Mouse (Mus musculus) heart, embryonic 10.5 days (tissue): Measurements from ENCODE around the gene Il1b. TPM values are rescaled to one million over a fixed set of nuclear protein-coding genes. Genes with fewer than 3 reads are reported as not detected.

Experiments
- DNase-seq: peaks from one replicate; pipeline ENCODE4 v3.0.0-alpha.2; 2017; ENCODE audit warnings: low spot score
- H3K27ac ChIP-seq: fragments of 300-500 bp; sonication (generic); 2 replicates; pipeline ENCODE4 v1.5.1; 2016; ENCODE audit warnings: mild to moderate bottlenecking
- H3K27me3 ChIP-seq: fragments of 300-500 bp; sonication (generic); 2 replicates; pipeline ENCODE4 v1.6.1; 2016; ENCODE audit warnings: mild to moderate bottlenecking; ENCODE audit not compliant: poor library complexity, insufficient read depth, severe bottlenecking
- H3K36me3 ChIP-seq: fragments of 300-500 bp; sonication (generic); 2 replicates; pipeline ENCODE4 v1.6.1; 2016; ENCODE audit warnings: mild to moderate bottlenecking, moderate library complexity
- H3K4me1 ChIP-seq: fragments of 300-500 bp; sonication (generic); 2 replicates; pipeline ENCODE4 v1.6.1; 2016; ENCODE audit warnings: mild to moderate bottlenecking
- H3K4me3 ChIP-seq: fragments of 300-500 bp; sonication (generic); 2 replicates; pipeline ENCODE4 v1.5.1; 2016; ENCODE audit warnings: mild to moderate bottlenecking, moderate library complexity
- H3K9me3 ChIP-seq: fragments of 300-500 bp; sonication (generic); 2 replicates; pipeline ENCODE4 v1.6.1; 2016; ENCODE audit warnings: mild to moderate bottlenecking, moderate library complexity
- WGBS: fragments of 180-500 bp; shearing (Covaris S2); methylation state at CpG from one replicate; pipeline ENCODE4 v1.1.7; 2016; 5-methylcytosine and 5-hydroxymethylcytosine counted together
- polyA plus RNA-seq: library from polyadenylated mRNA; unstranded; fragments of >200 nt; fragmentation: Nextera tagmentation; extraction: Ambion mirVana; gene quantifications from 2 replicates; pipeline ENCODE4 v1.2.1, GENCODE M21; 2016

Il1b gene
- polyA plus RNA-seq, 1 experiment from 2014 or later = not detected

DNA sequence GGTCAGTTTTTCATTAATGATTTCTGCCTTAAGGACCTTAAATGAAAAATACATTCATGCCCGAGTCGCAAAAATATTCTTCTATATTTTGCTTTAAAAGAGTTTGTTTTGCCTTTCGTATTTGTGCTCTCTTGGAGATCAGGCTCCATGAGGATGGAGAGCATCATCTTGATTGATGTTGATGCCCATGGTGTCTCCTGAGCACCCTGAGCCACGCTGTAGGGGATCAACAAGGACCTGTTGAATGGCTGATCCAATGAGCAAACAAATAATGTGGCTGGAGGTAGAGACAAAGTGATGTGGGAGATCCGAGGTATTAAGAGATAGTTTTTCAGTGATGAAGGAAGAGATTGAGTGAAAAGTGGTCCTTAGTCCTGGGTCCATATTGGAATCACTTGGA, 19.2 kb upstream of the Il1b start:
- peak; percentile 53 for DNase-seq
- Histone ChIP-seq H3K36me3 (no peaks in the 10 kb centered on the region), H3K9me3 (no peaks in the 10 kb centered on the region), H3K27ac (no peak overlapping the region), H3K4me1 (no peaks in the 10 kb centered on the region), H3K27me3 (no peaks in the 10 kb centered on the region), H3K4me3 (no peak overlapping the region)
- 81% methylated on average over 5 of the region's 5 CpGs for WGBS

DNA sequence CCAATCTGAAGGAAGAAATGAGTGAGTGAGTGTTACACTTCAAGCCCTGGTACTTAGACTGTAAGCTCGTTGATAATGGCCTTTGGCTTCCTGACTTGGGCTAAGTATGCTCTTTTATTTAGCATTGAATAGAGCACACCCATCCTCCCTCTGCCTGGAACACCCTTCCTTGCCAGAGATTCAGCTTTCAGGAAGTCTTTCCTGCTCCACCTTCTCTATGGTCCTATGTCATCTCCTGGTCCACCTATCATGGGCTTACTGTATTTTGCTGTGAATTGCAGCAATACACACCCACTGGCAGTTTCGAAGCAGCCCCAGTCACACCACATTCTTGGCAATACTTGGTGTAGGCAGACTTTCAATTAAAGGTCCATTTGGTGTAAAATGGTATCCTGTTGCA, 18.4 kb upstream of the Il1b start:
- WGBS = 72% methylated on average over 2 of the region's 2 CpGs
- DNase-seq = peak; percentile 27

DNA sequence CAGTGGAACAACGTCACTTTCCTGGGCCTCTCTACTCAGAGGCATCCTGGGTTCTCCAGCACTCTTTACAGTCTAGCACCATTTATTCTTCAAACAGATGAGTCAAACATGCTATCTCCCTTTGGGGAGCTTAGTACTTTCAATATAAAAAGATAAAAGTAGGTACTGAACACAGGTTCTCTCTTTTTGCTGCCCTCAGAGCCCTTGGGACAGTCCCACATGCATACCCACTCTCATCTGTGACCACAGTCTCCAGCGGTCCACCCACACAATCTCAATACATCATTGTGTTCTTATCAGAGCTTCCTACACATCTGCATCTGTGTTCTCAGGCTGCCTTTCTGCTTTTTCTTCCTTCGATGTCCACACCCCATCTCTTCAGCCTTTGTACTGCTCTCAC, 14.4 kb upstream of the Il1b start:
- no peaks in the 10 kb centered on the region for H3K36me3 ChIP-seq
- H3K4me3 ChIP-seq = no peak overlapping the region
- H3K27me3 ChIP-seq = no peaks in the 10 kb centered on the region
- DNase-seq = no peak
- no peaks in the 10 kb centered on the region for H3K9me3 ChIP-seq
- H3K4me1 ChIP-seq = peaks cover 7% of the 10 kb centered on the region; the same call in 1 of the 2 replicates
- WGBS = 84% methylated on average over 3 of the region's 3 CpGs
- H3K27ac ChIP-seq = no peak overlapping the region

More for the DNA sequence above, 18.4 kb upstream of the Il1b start:
- peaks cover 2% of the 10 kb centered on the region; the same call in 1 of the 2 replicates for H3K4me1 ChIP-seq
- no peak overlapping the region for H3K4me3 ChIP-seq
- H3K27ac ChIP-seq = no peak overlapping the region
- H3K27me3 ChIP-seq = no peaks in the 10 kb centered on the region
- H3K9me3 ChIP-seq = no peaks in the 10 kb centered on the region
- no peaks in the 10 kb centered on the region for H3K36me3 ChIP-seq

DNA sequence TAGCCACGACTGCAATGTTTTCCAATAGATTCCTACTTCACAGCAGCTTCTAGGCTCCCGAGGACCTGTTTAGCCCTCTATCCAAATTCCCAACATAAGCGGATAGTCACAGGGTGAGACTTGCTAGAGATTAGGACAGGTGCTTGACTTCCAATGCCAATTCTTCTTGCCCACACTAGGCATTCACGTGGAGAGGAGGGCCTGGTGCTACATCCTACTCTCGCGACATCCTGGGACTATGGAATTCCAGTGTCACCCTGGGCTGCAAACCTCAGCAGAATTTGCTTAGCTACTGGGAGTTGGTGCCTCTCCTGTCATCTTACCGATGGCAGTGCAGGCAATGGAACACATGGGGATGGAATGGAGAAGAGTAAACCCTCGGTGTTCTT, 13.3 kb upstream of the Il1b start:
- Histone ChIP-seq H3K36me3 (no peaks in the 10 kb centered on the region), H3K9me3 (no peaks in the 10 kb centered on the region), H3K27ac (peak overlapping the region; percentile 53; the same call in 1 of the 2 replicates), H3K27me3 (no peaks in the 10 kb centered on the region), H3K4me3 (no peak overlapping the region), H3K4me1 (peaks cover 7% of the 10 kb centered on the region; the same call in 1 of the 2 replicates)
- 79% methylated on average over 8 of the region's 8 CpGs for WGBS
- no peak for DNase-seq

DNA sequence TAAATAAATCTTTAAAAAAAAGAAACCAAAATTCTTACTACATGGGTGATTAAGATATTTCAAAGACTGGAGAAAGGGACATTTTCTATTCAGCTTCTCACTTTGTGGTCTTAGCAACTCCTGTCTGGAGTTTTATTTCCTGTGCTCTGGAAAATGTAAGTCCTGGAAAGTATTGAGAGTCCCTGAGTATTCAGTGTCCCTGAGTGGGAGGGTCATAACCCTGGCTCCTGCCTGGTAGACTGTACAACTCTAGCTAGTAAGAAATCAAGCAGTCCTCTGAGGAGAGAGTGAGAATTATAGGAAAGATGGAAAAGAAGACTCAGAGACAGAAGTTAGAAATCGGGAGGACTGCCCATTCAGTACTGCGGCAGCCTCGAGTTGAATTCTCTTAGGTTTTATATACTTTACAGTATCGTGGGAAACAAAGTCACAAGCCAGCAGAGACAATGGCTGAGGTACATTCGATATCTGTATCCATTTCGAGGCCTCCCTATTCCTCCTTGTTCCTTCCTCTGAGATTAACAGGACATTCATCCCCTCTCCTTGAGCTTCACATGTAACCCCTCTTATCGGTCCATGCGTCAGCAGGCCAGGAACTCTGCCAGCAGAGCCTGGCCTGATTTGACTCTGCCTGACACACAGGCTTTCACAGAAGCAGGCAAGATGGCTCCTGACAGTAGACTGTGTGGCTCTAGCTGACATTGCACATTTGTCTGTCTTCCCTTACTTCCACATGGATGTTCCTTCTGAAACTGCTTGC, 12.8 kb upstream of the Il1b start:
- Histone ChIP-seq H3K4me3 (no peak overlapping the region), H3K4me1 (peaks cover 7% of the 10 kb centered on the region; the same call in 1 of the 2 replicates), H3K27ac (peak overlapping the region; percentile 53; the same call in 1 of the 2 replicates), H3K36me3 (no peaks in the 10 kb centered on the region), H3K9me3 (no peaks in the 10 kb centered on the region), H3K27me3 (no peaks in the 10 kb centered on the region)
- peak; percentile 78 for DNase-seq
- WGBS = 71% methylated on average over 8 of the region's 8 CpGs

DNA sequence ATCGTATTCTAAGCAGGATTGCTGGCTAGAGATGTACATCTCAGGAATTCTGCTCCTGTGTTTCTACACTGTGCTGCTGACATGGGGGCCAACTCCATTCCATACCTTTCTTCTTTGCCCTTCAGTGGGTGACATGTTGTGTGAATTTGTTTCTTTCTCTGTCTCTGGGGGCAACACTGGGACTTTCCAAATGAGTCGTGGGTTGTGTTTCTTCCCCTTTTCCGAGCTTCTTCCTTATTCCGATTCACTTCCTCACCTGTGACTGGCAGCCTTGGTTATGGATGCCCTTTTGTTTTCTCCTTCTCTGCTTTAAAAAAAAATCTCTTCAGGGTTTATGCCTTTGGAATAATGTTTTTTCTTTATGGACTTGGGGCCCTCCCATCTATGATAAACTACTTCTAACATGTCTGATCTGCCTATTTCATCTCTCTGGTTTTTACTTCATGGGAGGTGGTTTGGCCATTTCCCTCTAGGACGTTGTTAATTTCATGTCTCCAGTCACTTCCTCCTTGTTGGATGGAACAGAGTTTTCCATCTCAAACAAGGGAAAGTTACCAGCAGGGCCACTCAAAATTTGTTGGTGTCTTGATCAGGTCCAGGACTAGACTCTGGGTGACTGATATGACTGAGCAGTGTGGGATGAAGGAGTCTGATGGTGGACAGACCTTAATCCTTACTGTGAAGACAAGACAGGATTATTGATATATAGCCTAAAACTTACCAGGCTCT, 10.0 kb upstream of the Il1b start:
- DNase-seq = no peak
- H3K4me1 ChIP-seq = peaks cover 7% of the 10 kb centered on the region; the same call in 1 of the 2 replicates
- H3K27me3 ChIP-seq = no peaks in the 10 kb centered on the region
- H3K9me3 ChIP-seq = no peaks in the 10 kb centered on the region
- H3K36me3 ChIP-seq = no peaks in the 10 kb centered on the region
- no peak overlapping the region for H3K27ac ChIP-seq
- no peak overlapping the region for H3K4me3 ChIP-seq
- 81% methylated on average over 5 of the region's 5 CpGs for WGBS

DNA sequence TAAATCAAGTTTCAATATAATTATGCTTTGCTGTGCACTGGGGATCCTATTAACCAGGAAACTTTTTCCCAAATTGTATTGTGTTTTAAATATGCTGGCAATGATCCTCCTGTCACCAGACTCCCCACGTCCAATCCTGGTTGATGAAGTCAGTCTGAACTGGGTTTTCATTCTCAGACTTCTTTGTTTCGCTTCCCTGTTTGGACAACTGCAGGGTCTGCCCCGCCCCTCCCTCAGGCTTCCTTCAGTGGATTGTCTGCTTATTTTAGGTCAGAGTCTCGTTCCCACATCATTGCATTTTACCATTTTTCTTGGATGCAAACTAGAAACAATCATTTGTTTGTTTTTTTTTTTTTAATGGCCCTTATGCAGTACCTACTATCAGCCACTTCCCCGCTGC, 9.3 kb upstream of the Il1b start:
- no peaks in the 10 kb centered on the region for H3K27me3 ChIP-seq
- WGBS = 67% methylated on average over 5 of the region's 5 CpGs
- H3K4me3 ChIP-seq = no peak overlapping the region
- H3K36me3 ChIP-seq = no peaks in the 10 kb centered on the region
- no peak for DNase-seq
- H3K4me1 ChIP-seq = peaks cover 7% of the 10 kb centered on the region; the same call in 1 of the 2 replicates
- no peaks in the 10 kb centered on the region for H3K9me3 ChIP-seq
- H3K27ac ChIP-seq = no peak overlapping the region

DNA sequence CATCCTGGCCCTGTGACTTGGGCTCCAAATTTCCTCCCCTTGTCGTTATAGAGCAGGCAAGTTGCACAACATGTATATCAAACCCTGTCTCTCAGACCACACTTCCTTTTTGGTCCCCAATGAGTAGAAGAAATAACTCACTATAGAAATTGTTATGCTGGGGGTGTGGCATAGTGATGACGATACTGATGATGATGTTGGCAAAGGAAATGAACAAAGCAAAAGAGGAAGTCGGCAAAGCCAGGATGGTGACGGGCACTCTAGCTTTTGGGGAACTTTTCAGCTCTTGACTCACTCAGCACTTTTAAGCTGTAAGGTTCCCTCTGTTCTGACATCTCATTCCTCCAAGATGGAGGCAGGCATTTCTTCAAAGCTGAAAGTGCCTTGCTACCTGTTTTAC, 2.4 kb upstream of the Il1b start:
- no peaks in the 10 kb centered on the region for H3K9me3 ChIP-seq

DNA sequence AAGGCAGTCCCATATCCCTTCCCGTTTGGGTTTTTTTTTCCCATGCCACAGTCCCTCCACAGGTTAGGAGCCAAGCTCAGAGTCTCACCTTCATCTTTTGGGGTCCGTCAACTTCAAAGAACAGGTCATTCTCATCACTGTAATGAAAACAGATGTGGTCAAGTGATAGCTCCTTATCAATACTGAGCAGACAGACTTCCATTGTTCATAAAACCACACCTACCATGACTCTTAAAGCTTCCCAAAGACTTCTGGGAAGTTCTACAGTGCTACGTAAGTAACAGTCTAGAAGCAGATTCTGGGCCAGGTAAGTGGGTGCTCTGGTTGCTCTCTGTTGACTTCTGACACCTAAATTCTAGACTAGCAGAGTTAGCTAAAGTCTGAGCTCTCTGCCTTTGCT, 1.3 kb downstream of the Il1b start:
- Histone ChIP-seq H3K27ac (no peak overlapping the region), H3K4me3 (no peak overlapping the region), H3K9me3 (no peaks in the 10 kb centered on the region), H3K27me3 (no peaks in the 10 kb centered on the region), H3K36me3 (no peaks in the 10 kb centered on the region), H3K4me1 (no peaks in the 10 kb centered on the region)
- WGBS = 63% methylated on average over 3 of the region's 3 CpGs
- peak; percentile 51 for DNase-seq

More for the DNA sequence above, 2.4 kb upstream of the Il1b start:
- WGBS = 81% methylated on average over 4 of the region's 4 CpGs
- Histone ChIP-seq H3K27me3 (no peaks in the 10 kb centered on the region), H3K27ac (no peak overlapping the region), H3K36me3 (no peaks in the 10 kb centered on the region), H3K4me1 (no peaks in the 10 kb centered on the region), H3K4me3 (no peak overlapping the region)
- no peak for DNase-seq

DNA sequence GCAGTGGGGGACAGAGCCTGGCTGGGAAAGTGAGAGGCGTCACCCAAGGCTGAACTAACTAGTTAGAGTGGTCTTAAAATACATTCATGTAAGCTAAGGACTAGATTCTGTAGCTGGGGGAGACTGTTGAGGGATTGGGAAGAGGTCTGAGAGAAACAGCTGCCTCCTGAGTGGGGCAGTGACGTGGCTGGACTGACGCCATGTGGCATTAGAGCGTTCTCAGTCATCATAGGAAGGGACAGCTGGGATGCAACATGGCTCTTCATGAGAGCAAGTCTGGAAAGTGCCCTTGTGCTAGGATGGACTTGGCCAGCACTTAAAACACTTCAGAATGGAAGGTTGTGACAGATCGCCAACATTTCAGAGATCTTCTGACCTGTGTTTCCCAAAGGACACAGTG, 2.1 kb downstream of the Il1b start:
- Histone ChIP-seq H3K27ac (no peak overlapping the region), H3K9me3 (no peaks in the 10 kb centered on the region), H3K4me3 (no peak overlapping the region), H3K4me1 (no peaks in the 10 kb centered on the region), H3K36me3 (no peaks in the 10 kb centered on the region), H3K27me3 (no peaks in the 10 kb centered on the region)
- peak; percentile 27 for DNase-seq
- WGBS = 94% methylated on average over 5 of the region's 5 CpGs

DNA sequence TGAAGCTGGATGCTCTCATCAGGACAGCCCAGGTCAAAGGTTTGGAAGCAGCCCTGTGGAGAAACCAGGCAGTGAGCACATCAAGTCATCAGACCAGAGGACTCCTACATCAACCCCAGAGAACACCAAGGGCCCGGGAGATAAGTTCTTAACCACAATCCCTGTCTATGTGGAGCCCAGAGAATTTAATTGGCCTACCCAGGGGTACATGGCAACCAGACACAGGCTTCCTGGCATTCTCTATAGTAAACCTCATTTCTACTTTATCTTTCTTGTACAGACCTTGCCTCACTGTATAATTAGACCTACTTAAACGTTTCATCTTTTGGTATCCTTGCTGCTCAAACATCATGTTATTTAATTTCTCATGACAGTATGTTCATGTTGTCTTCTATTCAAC, 2.8 kb downstream of the Il1b start:
- H3K36me3 ChIP-seq = no peaks in the 10 kb centered on the region
- H3K9me3 ChIP-seq = no peaks in the 10 kb centered on the region
- H3K4me3 ChIP-seq = no peak overlapping the region
- H3K27me3 ChIP-seq = no peaks in the 10 kb centered on the region
- no peaks in the 10 kb centered on the region for H3K4me1 ChIP-seq
- peak; percentile 38 for DNase-seq
- H3K27ac ChIP-seq = no peak overlapping the region
- 61% methylated on average over 2 of the region's 2 CpGs for WGBS

DNA sequence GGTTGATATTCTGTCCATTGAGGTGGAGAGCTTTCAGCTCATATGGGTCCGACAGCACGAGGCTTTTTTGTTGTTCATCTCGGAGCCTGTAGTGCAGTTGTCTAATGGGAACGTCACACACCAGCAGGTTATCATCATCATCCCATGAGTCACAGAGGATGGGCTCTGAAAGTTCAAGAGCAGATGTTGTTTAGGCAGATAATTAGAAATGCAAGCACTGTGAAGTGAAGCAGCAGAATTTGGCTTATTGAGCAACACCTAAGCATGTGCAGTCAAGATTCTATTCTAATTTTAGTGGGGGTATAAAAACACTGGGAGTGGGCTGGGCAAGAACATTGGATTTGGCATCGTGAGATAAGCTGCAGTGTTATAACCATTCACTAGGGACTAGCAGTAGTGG, 3.7 kb downstream of the Il1b start:
- 82% methylated on average over 5 of the region's 5 CpGs for WGBS
- Histone ChIP-seq H3K4me3 (no peak overlapping the region), H3K4me1 (no peaks in the 10 kb centered on the region), H3K9me3 (no peaks in the 10 kb centered on the region), H3K36me3 (no peaks in the 10 kb centered on the region), H3K27me3 (no peaks in the 10 kb centered on the region), H3K27ac (no peak overlapping the region)
- DNase-seq = peak; percentile 20

DNA sequence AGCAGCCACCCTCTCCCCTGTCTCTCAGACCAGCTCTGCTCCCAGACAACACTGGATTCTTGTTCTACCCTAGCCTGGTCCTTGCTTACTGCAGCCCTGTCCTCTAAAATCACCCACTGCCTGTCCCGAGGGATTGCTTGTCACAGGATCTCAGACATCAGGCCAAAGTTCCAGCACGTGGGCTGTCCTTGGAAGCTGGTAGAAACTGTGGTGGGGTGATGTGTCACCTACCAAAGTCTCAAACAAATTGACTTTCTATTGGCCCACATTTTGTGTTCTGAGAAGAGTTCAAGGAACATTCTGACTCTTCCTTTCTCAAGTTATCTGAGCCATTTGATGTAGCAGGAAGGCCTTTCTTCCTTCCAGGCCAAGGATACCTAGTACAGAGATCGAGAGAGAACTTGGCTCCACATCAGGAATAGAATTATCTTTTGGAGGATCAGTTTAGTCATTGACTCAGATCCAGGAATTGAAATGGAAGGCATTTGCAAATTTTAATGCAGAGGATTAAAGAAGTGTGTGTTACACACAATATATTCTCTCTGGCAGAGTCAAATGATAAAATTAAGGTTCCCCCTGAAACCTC, 9.9 kb downstream of the Il1b start:
- DNase-seq = peak; percentile 60
- Histone ChIP-seq H3K36me3 (no peaks in the 10 kb centered on the region), H3K27me3 (no peaks in the 10 kb centered on the region), H3K4me1 (no peaks in the 10 kb centered on the region), H3K4me3 (no peak overlapping the region), H3K27ac (no peak overlapping the region), H3K9me3 (no peaks in the 10 kb centered on the region)
- 69% methylated on average over 3 of the region's 3 CpGs for WGBS
